Mouse (Mus musculus) 416B (cell line): ENCODE data around the gene R3hdml.

Experiments
- DNase-seq: peaks from one replicate; pipeline ENCODE4 v3.0.0; 2011; ENCODE audit warnings: low read depth

Gene R3hdml

DNA sequence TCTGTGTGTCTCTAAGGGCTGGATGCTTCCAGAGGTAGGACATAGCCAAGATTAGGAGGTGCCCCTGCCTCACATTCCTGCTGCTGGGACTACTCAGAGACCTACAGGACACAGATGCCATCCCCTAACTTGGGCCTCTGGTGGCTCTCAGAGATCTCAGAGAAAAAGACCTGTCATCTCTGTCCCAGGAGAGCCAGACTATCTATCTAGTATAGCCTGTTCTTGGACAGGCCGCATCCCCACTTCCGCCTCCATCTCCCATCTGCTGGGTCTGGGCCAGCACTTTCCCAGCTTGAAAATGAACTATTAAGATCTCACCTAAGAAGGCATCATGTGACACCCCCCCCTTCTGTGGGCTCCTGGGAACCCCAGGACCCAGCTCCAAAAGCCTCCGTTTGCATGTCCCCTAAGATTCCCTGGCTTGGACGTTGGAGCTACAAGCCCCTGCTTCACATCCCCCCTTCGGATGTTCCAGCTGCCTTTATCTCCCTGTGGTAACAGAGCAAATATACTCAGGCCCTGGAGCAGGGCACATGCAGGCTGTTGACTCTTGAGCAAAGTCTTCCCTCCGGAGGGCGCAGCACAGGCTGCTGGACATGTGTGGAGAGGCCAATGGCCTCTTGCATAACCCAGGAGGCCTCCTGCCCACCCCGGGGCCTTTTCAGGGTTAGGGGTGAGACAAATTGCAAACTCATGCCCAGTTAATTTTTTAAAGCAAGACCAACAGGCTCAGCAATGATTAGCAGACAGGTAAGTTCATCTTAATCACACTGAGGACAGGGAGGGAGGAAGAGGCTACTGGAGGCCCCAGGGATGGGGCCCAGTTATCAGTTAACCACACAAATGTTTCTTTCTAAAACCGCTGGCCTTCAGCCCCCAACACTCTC lies 48.4 kb downstream of the R3hdml start:
- DNase-seq = peak; percentile 33

DNA sequence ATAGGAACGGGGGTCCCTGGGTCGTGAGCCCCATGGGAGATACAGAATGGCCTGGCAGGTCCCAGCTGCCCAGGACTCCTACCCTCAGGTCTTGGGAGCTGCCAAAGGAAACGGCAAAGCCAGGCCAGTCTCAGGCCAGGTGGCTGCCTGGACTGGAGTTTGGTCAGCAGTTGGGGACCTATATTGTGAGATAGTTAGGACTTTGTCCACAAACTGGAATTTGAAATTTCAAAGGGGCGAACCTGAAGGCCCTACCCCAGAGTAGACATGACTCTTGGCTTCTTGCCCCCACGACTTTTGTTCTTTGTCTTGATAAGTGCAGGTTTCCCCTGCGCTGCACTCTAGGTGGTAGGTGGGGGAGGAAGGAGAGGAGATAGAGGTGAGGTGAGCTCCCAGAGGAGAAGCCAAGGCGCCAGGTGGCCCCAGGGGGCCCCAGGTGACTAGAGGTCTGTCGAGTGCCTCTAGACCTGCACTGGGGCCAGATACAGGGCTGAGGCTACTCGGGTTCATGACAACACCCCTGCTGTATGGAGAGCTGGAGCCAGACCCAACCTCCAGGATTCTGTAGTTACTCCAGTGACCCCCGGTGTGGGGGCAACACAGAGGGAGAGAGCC lies 49.6 kb downstream of the R3hdml start:
- no peak for DNase-seq

DNA sequence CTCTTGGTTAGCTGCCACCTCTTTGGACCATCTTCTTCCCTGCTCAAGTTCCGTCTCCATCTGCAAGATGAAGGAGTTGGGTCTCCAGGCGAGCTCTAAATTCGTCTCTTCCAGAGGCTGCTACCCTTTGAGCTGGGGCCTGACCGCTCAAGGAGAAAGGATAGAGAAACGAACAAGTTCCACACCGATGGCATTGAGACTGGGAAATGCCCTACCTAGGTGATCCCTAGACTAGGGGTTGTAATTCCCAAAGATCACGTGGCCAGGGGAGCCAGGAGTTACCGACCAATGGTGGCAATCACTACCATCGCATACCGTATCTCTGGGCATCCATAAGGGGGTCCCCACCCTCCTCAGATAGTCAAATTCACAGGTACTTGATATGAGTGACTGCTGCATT lies 50.6 kb downstream of the R3hdml start:
- DNase-seq = no peak

- DNase-seq = no peak
Measured at GRCm38 (mm10) chr2:163546623-163547318, 54.7 kb downstream of the R3hdml start.

DNA sequence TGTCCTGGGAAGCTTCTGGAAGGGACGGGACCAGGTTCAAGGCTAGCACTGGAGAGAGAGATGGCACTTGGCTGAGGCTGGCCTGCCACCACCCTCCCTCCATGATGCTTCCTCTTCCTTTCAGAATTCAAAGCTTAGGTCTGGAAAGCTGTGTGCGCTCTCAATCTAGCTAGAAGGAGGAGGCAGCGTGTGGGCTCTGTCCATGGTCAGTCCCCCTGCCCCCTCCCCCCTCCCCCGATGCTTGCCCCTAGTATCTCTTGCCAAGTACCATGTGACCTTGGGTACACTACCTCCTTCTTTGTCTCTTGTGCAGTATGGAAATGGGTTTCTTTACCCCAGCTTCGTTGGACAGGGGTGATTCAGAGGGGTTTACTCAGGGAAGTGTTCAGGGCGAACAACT lies 56.7 kb downstream of the R3hdml start:
- DNase-seq = no peak

- DNase-seq = no peak
Measured at GRCm38 (mm10) chr2:163549786-163550185, 57.7 kb downstream of the R3hdml start.
